Mouse (Mus musculus): ENCODE measurements around the gene Krt75. TPM values are rescaled to one million over a fixed set of nuclear protein-coding genes. Genes with fewer than 3 reads are reported as not detected.

Gene Krt75
- polyA plus RNA-seq, 1 experiment from 2014 or later, result not detected

- no peak for TF ChIP-seq CTCF (IDR thresholded peaks at IDR 0.05; ENCODE audit: low read depth)
- ATAC-seq, result no peak
Measured at GRCm38 (mm10) chr15:101550567-101550966, 23.1 kb downstream of the Krt75 start, which contains the start of gene Krt82. TSS of gene Krt82 (minus strand) at chr15:101550667.

DNA sequence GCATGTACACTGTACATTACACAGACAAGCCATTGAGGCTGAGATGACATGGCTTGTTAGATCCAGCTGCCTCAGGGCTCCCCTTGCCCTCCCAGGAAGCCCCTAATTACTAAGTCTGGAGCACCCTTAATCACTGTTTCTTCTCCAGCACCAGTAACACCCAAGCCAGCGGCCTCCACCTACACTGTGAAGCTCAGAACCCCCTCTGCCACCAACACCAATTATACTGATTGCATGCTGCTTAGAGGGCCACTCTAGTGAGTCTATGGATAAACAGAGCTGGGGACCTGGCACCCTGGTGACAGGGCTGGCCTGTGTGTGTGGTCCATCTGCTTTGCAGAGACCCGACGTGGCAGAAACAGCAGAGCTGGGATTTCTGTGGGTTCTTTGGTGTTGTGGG lies 29.2 kb downstream of the Krt75 start:
- Histone ChIP-seq H3K9ac (ENCODE audit: low read depth, low read length) (no peak overlapping the region), H3K4me2 (replicated peaks; ENCODE audit: low read depth) (no peak overlapping the region), H3K4me3 (ENCODE audit: low read depth, low read length) (no peak overlapping the region), H3K27me3 (replicated peaks; ENCODE audit: control insufficient read depth, insufficient read depth, low read length) (no peaks in the 10 kb centered on the region), H3K36me3 (ENCODE audit: control insufficient read depth, insufficient read depth) (no peaks in the 10 kb centered on the region), H3K9me3 (ENCODE audit: control insufficient read depth) (no peaks in the 10 kb centered on the region), H3K4me1 (replicated peaks; ENCODE audit: control insufficient read depth, insufficient read depth, low read length) (no peaks in the 10 kb centered on the region), H3K27ac (ENCODE audit: low read depth, low read length) (no peak overlapping the region)
- no peak for ATAC-seq
- 69% methylated on average over 3 of the region's 3 CpGs for WGBS
- TF ChIP-seq CTCF (IDR thresholded peaks at IDR 0.05; ENCODE audit: low read depth), result no peak

More at GRCm38 (mm10) chr15:101550567-101550966, 23.1 kb downstream of the Krt75 start, which contains the start of gene Krt82:
- H3K4me1 ChIP-seq (replicated peaks; ENCODE audit: control insufficient read depth, insufficient read depth, low read length), result no peaks in the 10 kb centered on the region
- no peaks in the 10 kb centered on the region for H3K36me3 ChIP-seq (ENCODE audit: control insufficient read depth, insufficient read depth)
- 83% methylated on average over 7 of the region's 7 CpGs for WGBS
- no peak within 1 kb of the TSS for H3K9ac ChIP-seq (ENCODE audit: low read depth, low read length)
- H3K27me3 ChIP-seq (replicated peaks; ENCODE audit: control insufficient read depth, insufficient read depth, low read length), result no peaks in the 10 kb centered on the region; the same call in 1 of the 2 replicates
- no peak within 1 kb of the TSS for H3K27ac ChIP-seq (ENCODE audit: low read depth, low read length)
- no peak within 1 kb of the TSS for H3K4me2 ChIP-seq (replicated peaks; ENCODE audit: low read depth)
- no peak within 1 kb of the TSS for H3K4me3 ChIP-seq (ENCODE audit: low read depth, low read length)
- no peaks in the 10 kb centered on the region for H3K9me3 ChIP-seq (ENCODE audit: control insufficient read depth)

- no peaks in the 10 kb centered on the region for H3K4me1 ChIP-seq (replicated peaks; ENCODE audit: control insufficient read depth, insufficient read depth, low read length)
- no peaks in the 10 kb centered on the region for H3K9me3 ChIP-seq (ENCODE audit: control insufficient read depth)
- H3K27me3 ChIP-seq (replicated peaks; ENCODE audit: control insufficient read depth, insufficient read depth, low read length), result no peaks in the 10 kb centered on the region
- no peak overlapping the region for H3K4me3 ChIP-seq (ENCODE audit: low read depth, low read length)
- H3K36me3 ChIP-seq (ENCODE audit: control insufficient read depth, insufficient read depth), result no peaks in the 10 kb centered on the region
- peak; percentile 43 for TF ChIP-seq CTCF (IDR thresholded peaks at IDR 0.05; ENCODE audit: low read depth)
- H3K4me2 ChIP-seq (replicated peaks; ENCODE audit: low read depth), result no peak overlapping the region
- no peak overlapping the region for H3K9ac ChIP-seq (ENCODE audit: low read depth, low read length)
- no peak for ATAC-seq
- H3K27ac ChIP-seq (ENCODE audit: low read depth, low read length), result no peak overlapping the region
- 58% methylated on average over 9 of the region's 9 CpGs for WGBS
Measured at GRCm38 (mm10) chr15:101542543-101542942, 31.2 kb downstream of the Krt75 start.

DNA sequence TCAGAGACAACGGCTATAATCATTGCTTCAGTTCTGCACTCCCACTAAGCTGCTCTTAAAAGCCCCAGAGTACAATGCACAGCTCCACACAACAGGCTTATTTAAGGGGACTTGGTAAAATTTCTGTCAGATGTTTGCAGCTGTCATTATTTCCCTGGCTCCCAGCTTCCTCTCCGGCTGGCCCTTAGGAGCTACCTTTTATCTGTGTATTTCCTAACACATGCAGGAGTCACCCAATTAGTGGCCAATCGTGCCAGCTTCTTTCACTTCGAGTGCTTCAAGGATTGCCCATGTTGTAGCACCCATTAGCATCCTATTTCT lies 35.2 kb downstream of the Krt75 start:
- no peak overlapping the region for H3K4me2 ChIP-seq (replicated peaks; ENCODE audit: low read depth)
- TF ChIP-seq CTCF (IDR thresholded peaks at IDR 0.05; ENCODE audit: low read depth), result no peak
- H3K36me3 ChIP-seq (ENCODE audit: control insufficient read depth, insufficient read depth), result no peaks in the 10 kb centered on the region
- WGBS, result 55% methylated on average over 4 of the region's 4 CpGs
- H3K4me1 ChIP-seq (replicated peaks; ENCODE audit: control insufficient read depth, insufficient read depth, low read length), result no peaks in the 10 kb centered on the region
- ATAC-seq, result no peak
- no peak overlapping the region for H3K9ac ChIP-seq (ENCODE audit: low read depth, low read length)
- H3K9me3 ChIP-seq (ENCODE audit: control insufficient read depth), result no peaks in the 10 kb centered on the region
- H3K4me3 ChIP-seq (ENCODE audit: low read depth, low read length), result no peak overlapping the region
- H3K27me3 ChIP-seq (replicated peaks; ENCODE audit: control insufficient read depth, insufficient read depth, low read length), result no peaks in the 10 kb centered on the region
- no peak overlapping the region for H3K27ac ChIP-seq (ENCODE audit: low read depth, low read length)

DNA sequence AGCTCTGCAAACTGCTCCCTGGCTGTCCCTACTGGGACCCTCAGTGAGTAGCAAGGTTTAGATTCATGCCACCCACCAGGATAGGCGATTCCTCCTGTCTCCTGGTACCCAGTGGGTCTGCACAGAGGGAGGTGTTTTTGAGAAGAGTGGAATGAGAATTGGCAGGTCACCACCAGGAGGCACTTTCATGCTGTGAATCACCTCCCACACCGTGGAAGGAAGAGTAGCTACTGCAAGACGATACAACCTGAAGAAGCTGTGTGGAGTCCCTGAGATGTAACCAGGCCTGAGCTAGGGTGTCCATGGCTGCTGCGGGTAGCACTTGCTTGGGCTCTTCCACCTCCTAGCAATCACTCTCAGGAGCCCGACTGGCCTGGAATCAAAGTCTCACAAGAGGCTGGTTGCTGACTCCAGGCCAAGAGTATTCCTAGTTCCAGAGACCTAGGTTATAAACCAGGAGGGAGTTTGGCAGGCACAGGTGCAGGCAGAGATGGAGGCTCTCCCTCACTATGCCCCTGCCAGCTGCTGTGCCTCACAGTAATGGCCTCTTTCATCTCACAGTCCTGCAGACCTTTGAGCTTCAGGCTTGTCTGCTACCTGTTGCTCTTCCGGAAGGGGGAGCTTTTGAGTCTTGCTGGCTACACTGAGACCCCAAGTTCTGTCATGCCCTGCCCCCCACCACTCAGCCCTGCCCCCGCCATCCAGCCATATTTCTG lies 35.7 kb downstream of the Krt75 start:
- Histone ChIP-seq H3K9me3 (ENCODE audit: control insufficient read depth) (no peaks in the 10 kb centered on the region), H3K4me3 (ENCODE audit: low read depth, low read length) (no peak overlapping the region), H3K4me1 (replicated peaks; ENCODE audit: control insufficient read depth, insufficient read depth, low read length) (no peaks in the 10 kb centered on the region), H3K27me3 (replicated peaks; ENCODE audit: control insufficient read depth, insufficient read depth, low read length) (no peaks in the 10 kb centered on the region), H3K9ac (ENCODE audit: low read depth, low read length) (no peak overlapping the region), H3K4me2 (replicated peaks; ENCODE audit: low read depth) (no peak overlapping the region), H3K27ac (ENCODE audit: low read depth, low read length) (no peak overlapping the region), H3K36me3 (ENCODE audit: control insufficient read depth, insufficient read depth) (no peaks in the 10 kb centered on the region)
- peak; percentile 53 for TF ChIP-seq CTCF (IDR thresholded peaks at IDR 0.05; ENCODE audit: low read depth)
- peak; percentile 55 for ATAC-seq
- 34% methylated on average over 7 of the region's 7 CpGs for WGBS

DNA sequence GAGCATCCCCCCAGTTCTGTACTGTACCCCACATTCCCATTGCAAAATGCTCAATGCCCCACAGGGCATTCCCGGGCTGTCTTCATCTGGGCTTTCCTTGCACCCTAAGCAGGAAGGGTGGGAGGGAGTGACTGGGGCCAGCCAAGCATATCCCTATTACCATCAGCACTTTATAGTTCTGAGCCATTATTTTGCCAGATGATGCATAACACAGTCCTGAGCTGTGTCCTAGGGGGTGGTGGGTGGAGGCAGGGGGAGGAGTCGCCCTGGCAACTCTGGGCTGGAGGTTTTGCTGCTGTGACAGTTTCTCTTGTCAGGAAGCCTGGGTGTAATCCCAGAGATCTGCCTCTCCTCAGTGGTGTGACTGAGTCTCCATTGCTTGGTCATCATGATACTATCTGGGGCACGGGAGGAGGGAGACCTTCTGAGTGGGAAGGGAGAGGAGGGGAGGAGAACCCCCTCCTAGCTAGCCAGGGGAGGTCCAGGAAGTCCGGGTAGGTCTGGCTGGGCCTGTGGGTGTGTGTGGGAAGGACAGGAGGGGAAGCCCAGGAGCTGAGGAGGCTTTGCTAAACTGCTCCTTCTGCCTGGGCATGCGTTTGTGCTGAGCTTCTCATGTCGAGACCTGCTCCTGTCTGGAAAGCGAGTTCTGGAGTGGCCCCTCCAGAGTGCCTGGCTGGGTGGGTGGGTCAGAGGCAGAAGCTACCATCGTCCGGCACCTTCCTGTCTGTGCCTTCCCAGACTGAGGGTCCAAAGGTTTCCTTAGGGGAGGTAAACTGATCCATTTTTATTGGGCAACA lies 37.5 kb downstream of the Krt75 start:
- H3K9me3 ChIP-seq (ENCODE audit: control insufficient read depth), result no peaks in the 10 kb centered on the region
- H3K36me3 ChIP-seq (ENCODE audit: control insufficient read depth, insufficient read depth), result no peaks in the 10 kb centered on the region
- H3K27me3 ChIP-seq (replicated peaks; ENCODE audit: control insufficient read depth, insufficient read depth, low read length), result no peaks in the 10 kb centered on the region
- no peak overlapping the region for H3K4me3 ChIP-seq (ENCODE audit: low read depth, low read length)
- no peak for TF ChIP-seq CTCF (IDR thresholded peaks at IDR 0.05; ENCODE audit: low read depth)
- H3K27ac ChIP-seq (ENCODE audit: low read depth, low read length), result no peak overlapping the region
- ATAC-seq, result no peak
- no peak overlapping the region for H3K9ac ChIP-seq (ENCODE audit: low read depth, low read length)
- 52% methylated on average over 9 of the region's 9 CpGs for WGBS
- no peaks in the 10 kb centered on the region for H3K4me1 ChIP-seq (replicated peaks; ENCODE audit: control insufficient read depth, insufficient read depth, low read length)
- H3K4me2 ChIP-seq (replicated peaks; ENCODE audit: low read depth), result no peak overlapping the region

Data from intestine, postnatal 0 days (tissue).